Mouse (Mus musculus) heart, postnatal 0 days (tissue): ENCODE data around the gene Slc16a9. TPM values are rescaled to one million over a fixed set of nuclear protein-coding genes. Genes with fewer than 3 reads are reported as not detected.

Experiments
- ATAC-seq: fragments of 200-750 bp; cut with Nextera tagmentation; 2 replicates; pipeline ENCODE4 v1.8.0; 2017; ENCODE audit warnings: low read depth, moderate number of reproducible peaks, moderate library complexity; ENCODE audit not compliant: insufficient read depth
- DNase-seq: peaks from one replicate; pipeline ENCODE4 v3.0.0-alpha.2; 2016; ENCODE audit warnings: low spot score
- H3K27ac ChIP-seq: fragments of 300-500 bp; sonication (generic); 2 replicates; pipeline ENCODE4 v1.5.1; 2014; ENCODE audit warnings: low read depth, mild to moderate bottlenecking
- H3K27me3 ChIP-seq: fragments of 300-500 bp; sonication (generic); 2 replicates; pipeline ENCODE4 v1.6.1; 2014; ENCODE audit warnings: low read length, mixed read lengths; ENCODE audit not compliant: control insufficient read depth, insufficient read depth
- H3K36me3 ChIP-seq: fragments of 300-500 bp; sonication (generic); replicated peaks from 2 replicates; pipeline ENCODE4 v1.6.1; 2014; ENCODE audit warnings: low read length, mixed read lengths; ENCODE audit not compliant: control insufficient read depth, insufficient read depth
- H3K4me1 ChIP-seq: fragments of 300-500 bp; sonication (generic); 2 replicates; pipeline ENCODE4 v1.6.1; 2014; ENCODE audit warnings: antibody characterized with exemption; ENCODE audit not compliant: control insufficient read depth, insufficient read depth
- H3K4me2 ChIP-seq: fragments of 300-500 bp; sonication (generic); 2 replicates; pipeline ENCODE4 v1.6.1; 2014; ENCODE audit warnings: low read depth, mild to moderate bottlenecking, low read length, moderate library complexity
- H3K4me3 ChIP-seq: fragments of 300-500 bp; sonication (generic); 2 replicates; pipeline ENCODE4 v1.5.1; 2014; ENCODE audit warnings: low read depth, low read length
- H3K9ac ChIP-seq: fragments of 300-500 bp; sonication (generic); replicated peaks from 2 replicates; pipeline ENCODE4 v1.6.1; 2014; ENCODE audit warnings: low read depth, low read length, mixed read lengths
- H3K9me3 ChIP-seq: fragments of 300-500 bp; sonication (generic); replicated peaks from 2 replicates; pipeline ENCODE4 v1.6.1; 2016; ENCODE audit warnings: low read length; ENCODE audit not compliant: control insufficient read depth
- CTCF ChIP-seq: IDR thresholded peaks from 2 replicates; pipeline ENCODE4 v1.5.1; 2016; ENCODE audit warnings: antibody characterized with exemption, control low read depth, low read depth
- EP300 ChIP-seq: IDR thresholded peaks from 2 replicates; pipeline ENCODE4 v1.6.1; 2016; ENCODE audit warnings: antibody characterized with exemption, low read depth
- WGBS: fragments of 180-500 bp; shearing (Covaris S2); extraction: QIAGEN DNeasy Blood & Tissue Kit; methylation state at CpG from one replicate; pipeline ENCODE4 v1.1.7; 2014; 5-methylcytosine and 5-hydroxymethylcytosine counted together
- polyA plus RNA-seq: library from polyadenylated mRNA; unstranded; fragments of >200 nt; fragmentation: Nextera tagmentation; extraction: Ambion mirVana; gene quantifications from 2 replicates; pipeline ENCODE4 v1.2.1, GENCODE M21; 2015
- total RNA-seq: library from RNA; depleted of rRNA; stranded (reverse); fragments of >200 nt; gene quantifications from 2 replicates; pipeline ENCODE4 v1.2.3, GENCODE M21; 2014; ENCODE audit warnings: low replicate concordance; rRNA removed

Slc16a9 gene
- total RNA-seq = 1.6 and 2.0 TPM in 2 replicates
- polyA plus RNA-seq = 0.77 and 0.86 TPM in 2 replicates

DNA sequence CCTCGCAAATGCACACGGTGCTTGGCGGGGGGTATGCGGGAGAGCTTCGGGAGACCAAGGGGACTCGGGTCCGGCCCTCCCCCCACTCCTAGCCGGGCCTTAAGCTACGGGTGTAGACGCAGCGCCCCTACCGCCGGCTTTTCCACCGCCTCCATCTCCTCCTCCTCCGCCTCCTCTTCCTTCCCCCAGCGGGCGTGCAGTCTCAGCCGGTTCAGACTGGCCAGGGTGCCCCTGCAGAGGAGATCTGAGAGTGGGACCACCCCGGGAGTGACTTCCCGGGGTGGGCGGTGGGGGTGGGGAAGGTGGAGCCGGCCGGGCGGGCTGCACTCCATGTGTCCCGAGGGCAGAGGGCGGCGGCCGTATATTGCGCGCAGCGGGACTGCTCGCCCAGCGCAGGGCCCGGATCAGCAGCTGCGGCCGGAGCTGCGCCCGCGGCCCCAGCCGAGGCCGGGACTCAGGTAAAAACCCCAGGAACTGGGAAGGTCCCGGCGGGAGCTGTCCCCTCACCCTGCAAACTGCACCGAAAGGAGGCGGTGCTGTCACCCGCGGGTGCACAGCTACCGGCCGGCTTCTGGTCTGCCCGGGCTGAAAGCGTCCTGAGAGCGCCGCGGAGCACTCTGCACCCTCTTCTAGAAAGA, at the start of gene Slc16a9:
Slc16a9 (plus strand) TSS at position 180 of the 638 bp plus-strand sequence.
- TF ChIP-seq CTCF (peak; percentile 33; the same call in 1 of the 2 replicates), EP300 (no peak)
- no peak within 1 kb of the TSS for H3K27ac ChIP-seq
- H3K4me3 ChIP-seq = peak within 1 kb of the TSS; percentile 65
- ATAC-seq (peak; percentile 84), DNase-seq (peak; percentile 61)
- H3K4me2 ChIP-seq = peak within 1 kb of the TSS; percentile 96
- no peaks in the 10 kb centered on the region for H3K9me3 ChIP-seq
- no peaks in the 10 kb centered on the region for H3K4me1 ChIP-seq
- peak within 1 kb of the TSS; percentile 62 for H3K9ac ChIP-seq
- peaks cover 16% of the 10 kb centered on the region for H3K27me3 ChIP-seq
- H3K36me3 ChIP-seq = no peaks in the 10 kb centered on the region
- under 1% methylated on average over 51 of the region's 54 CpGs for WGBS

DNA sequence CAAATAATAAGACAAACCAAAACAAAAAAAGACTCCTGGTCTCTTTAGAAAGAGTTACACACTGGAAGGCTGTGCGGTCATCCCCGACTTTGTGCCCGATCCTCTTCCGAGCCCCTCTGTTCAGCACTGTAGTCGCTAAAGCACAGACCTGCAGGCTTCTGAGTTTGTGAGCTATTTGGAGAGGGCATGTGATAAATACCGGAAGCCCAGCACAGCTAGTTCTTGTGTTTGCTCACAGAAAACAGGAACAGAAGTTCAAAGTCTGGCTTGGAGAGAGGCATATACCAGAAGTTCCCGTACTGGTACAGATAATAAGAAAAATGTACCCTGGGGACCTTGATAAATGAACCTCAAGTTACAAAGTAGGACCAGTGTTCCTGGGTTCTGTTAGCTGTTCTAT, 49.6 kb upstream of the Slc16a9 start:
- ATAC-seq (0 out of 2 replicates have a peak, but pooled peaks have one; percentile 2), DNase-seq (no peak)
- Histone ChIP-seq H3K27me3 (no peaks in the 10 kb centered on the region), H3K9me3 (no peaks in the 10 kb centered on the region), H3K4me3 (no peak overlapping the region), H3K9ac (no peak overlapping the region), H3K27ac (no peak overlapping the region), H3K4me2 (no peak overlapping the region), H3K4me1 (no peaks in the 10 kb centered on the region), H3K36me3 (peaks cover 26% of the 10 kb centered on the region; the same call in 1 of the 2 replicates)
- TF ChIP-seq CTCF (no peak), EP300 (no peak)
- WGBS = 63% methylated on average over 7 of the region's 7 CpGs

DNA sequence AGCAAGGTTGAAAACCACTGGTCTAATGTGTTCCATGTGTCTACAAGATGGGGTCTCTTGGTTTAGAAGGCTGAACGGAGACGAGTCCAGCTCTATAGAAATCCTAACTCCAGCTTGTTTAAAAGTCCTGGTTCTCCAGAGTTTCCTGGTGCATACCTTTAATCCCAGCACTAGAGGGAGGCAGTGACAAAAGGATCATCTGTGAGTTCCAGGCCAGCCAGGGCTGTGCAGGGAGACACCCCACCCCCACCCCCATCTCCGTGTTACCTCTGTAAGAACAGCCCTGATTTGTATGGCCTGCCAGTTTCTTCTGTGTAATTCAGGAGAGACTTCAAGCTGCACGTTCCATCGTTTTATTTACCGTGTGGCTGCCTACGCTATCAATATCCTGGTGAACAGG, 49.1 kb upstream of the Slc16a9 start:
- H3K9ac ChIP-seq = no peak overlapping the region
- peak; percentile 66; the same call in 1 of the 2 replicates for ATAC-seq
- no peak overlapping the region for H3K4me3 ChIP-seq
- H3K27ac ChIP-seq = no peak overlapping the region
- WGBS = 57% methylated on average over 7 of the region's 7 CpGs
- H3K9me3 ChIP-seq = no peaks in the 10 kb centered on the region
- DNase-seq = peak; percentile 25
- H3K4me1 ChIP-seq = no peaks in the 10 kb centered on the region
- no peak overlapping the region for H3K4me2 ChIP-seq
- no peaks in the 10 kb centered on the region for H3K27me3 ChIP-seq
- TF ChIP-seq EP300 (no peak), CTCF (peak; percentile 54)
- H3K36me3 ChIP-seq = peaks cover 21% of the 10 kb centered on the region; the same call in 1 of the 2 replicates

DNA sequence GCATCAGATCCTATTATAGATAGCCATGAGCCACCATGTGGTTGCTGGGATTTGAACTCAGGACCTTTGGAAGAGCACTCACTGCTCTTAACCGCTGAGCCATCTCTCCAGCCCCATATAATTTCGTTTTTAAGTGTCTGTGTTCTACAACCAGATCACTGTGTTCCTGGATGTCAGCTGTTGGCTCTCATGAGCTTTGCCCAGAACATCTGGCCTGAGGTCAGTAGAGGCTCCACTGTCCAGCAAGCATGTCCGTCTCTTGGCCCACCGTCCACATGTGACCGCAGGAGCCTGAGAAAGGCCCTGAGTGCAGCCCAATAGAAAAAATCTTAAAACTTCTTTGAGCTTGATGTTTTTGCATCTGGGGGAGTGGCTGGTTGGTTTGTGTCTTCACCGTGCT, 48.2 kb upstream of the Slc16a9 start:
- ATAC-seq = no peak
- Histone ChIP-seq H3K9ac (no peak overlapping the region), H3K27me3 (no peaks in the 10 kb centered on the region), H3K4me2 (no peak overlapping the region), H3K4me3 (no peak overlapping the region), H3K4me1 (no peaks in the 10 kb centered on the region), H3K36me3 (peaks cover 13% of the 10 kb centered on the region; the same call in 1 of the 2 replicates), H3K27ac (no peak overlapping the region), H3K9me3 (no peaks in the 10 kb centered on the region)
- 82% methylated on average over 6 of the region's 6 CpGs for WGBS
- no peak for DNase-seq
- TF ChIP-seq EP300 (no peak), CTCF (no peak)

DNA sequence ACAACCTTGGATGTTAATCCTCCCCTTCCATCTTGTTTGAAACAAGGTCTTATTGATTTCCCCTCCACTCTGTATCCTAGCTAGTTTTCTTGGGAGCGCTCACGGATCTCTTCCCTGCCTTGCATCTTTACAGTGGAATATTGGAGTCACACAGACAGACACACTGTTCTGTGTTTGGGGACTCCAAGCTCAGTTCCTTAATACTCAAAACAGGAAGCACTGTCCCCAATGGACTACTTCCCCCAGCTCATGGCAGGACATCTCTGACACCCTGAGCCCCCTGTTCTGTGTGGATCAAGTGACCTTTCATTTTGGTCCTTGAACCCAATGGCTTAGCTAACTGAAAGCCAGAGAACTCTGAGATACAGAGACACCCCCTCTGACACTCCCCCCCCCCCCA, 47.3 kb upstream of the Slc16a9 start:
- no peaks in the 10 kb centered on the region for H3K9me3 ChIP-seq
- 77% methylated on average over 2 of the region's 2 CpGs for WGBS

More for the DNA sequence above, 47.3 kb upstream of the Slc16a9 start:
- no peak for TF ChIP-seq CTCF
- no peak for TF ChIP-seq EP300
- no peak overlapping the region for H3K9ac ChIP-seq
- no peaks in the 10 kb centered on the region for H3K4me1 ChIP-seq
- no peak overlapping the region for H3K27ac ChIP-seq
- DNase-seq (no peak), ATAC-seq (no peak)
- H3K36me3 ChIP-seq = peaks cover 10% of the 10 kb centered on the region; the same call in 1 of the 2 replicates
- H3K27me3 ChIP-seq = no peaks in the 10 kb centered on the region
- H3K4me2 ChIP-seq = no peak overlapping the region
- H3K4me3 ChIP-seq = no peak overlapping the region
